Mouse (Mus musculus) CH12.LX (cell line): ENCODE data around the gene Cux1. TPM values are rescaled to one million over a fixed set of nuclear protein-coding genes. Genes with fewer than 3 reads are reported as not detected.

ENCODE experiments used
- DNase-seq: peaks from one replicate; pipeline ENCODE4 v3.0.0-alpha.2; 2013; ENCODE audit errors: extremely low read depth
- H3K27ac ChIP-seq: 2 replicates; pipeline ENCODE4 v1.5.1; 2012; ENCODE audit warnings: low read depth, mild to moderate bottlenecking, control low read depth, moderate library complexity; ENCODE audit not compliant: insufficient read depth
- H3K27me3 ChIP-seq: replicated peaks from 2 replicates; pipeline ENCODE3; 2012; ENCODE audit warnings: inconsistent platforms
- H3K36me3 ChIP-seq, 2 experiments: replicated peaks in 1 of 2; 2 replicates each; pipeline versions ENCODE3 to v1.6.1; 2012; ENCODE audit warnings: inconsistent platforms in 1 of 2, low read length in 1 of 2, mild to moderate bottlenecking in 1 of 2, mixed read lengths in 1 of 2, moderate library complexity in 1 of 2; ENCODE audit not compliant: control insufficient read depth in 1 of 2, insufficient read depth in 1 of 2
- H3K4me1 ChIP-seq, 2 experiments: 2 replicates each; pipeline ENCODE4 v1.6.1; 2012; ENCODE audit warnings: inconsistent platforms in 1 of 2, moderate library complexity in 1 of 2; ENCODE audit not compliant: insufficient read depth in 2 of 2, control insufficient read depth in 1 of 2
- H3K4me2 ChIP-seq: 2 replicates; pipeline ENCODE4 v1.6.1; 2012; ENCODE audit warnings: low read depth, mild to moderate bottlenecking, control low read depth; ENCODE audit not compliant: poor library complexity, insufficient read depth, severe bottlenecking
- H3K4me3 ChIP-seq, 3 experiments: fragments of 150-350 bp in 1 of 3; sonication (generic) in 1 of 3; replicated peaks in 1 of 3; 2 replicates each; pipeline versions ENCODE3 to v1.5.1; 2011 to 2012; ENCODE audit warnings: low read depth in 2 of 3, low read length in 2 of 3, mild to moderate bottlenecking in 2 of 3, moderate library complexity in 2 of 3, control low read depth in 1 of 3, improper control_type of control experiment in 1 of 3, inconsistent platforms in 1 of 3, mixed read lengths in 1 of 3; ENCODE audit not compliant: poor library complexity in 1 of 3
- H3K79me2 ChIP-seq: replicated peaks from 2 replicates; pipeline ENCODE4 v1.6.1; 2012; ENCODE audit warnings: mild to moderate bottlenecking, moderate library complexity; ENCODE audit not compliant: control insufficient read depth, poor library complexity, insufficient read depth, severe bottlenecking; ENCODE audit errors: extremely low read depth
- H3K9ac ChIP-seq: 2 replicates; pipeline ENCODE4 v1.6.1; 2012; ENCODE audit warnings: low read depth, mild to moderate bottlenecking, control low read depth, moderate library complexity; ENCODE audit not compliant: insufficient read depth
- H3K9me3 ChIP-seq: replicated peaks from 2 replicates; pipeline ENCODE3; 2012; ENCODE audit warnings: low read length, inconsistent platforms, mixed read lengths
- BHLHE40 ChIP-seq: IDR thresholded peaks from 2 replicates; pipeline ENCODE4 v1.6.1; 2011; ENCODE audit warnings: mild to moderate bottlenecking, low read depth, low read length, improper control_type of control experiment
- CHD1 ChIP-seq: IDR thresholded peaks from 2 replicates; pipeline ENCODE4 v1.6.1; 2012; ENCODE audit warnings: low read depth, low read length, improper control_type of control experiment, inconsistent platforms
- CHD2 ChIP-seq: IDR thresholded peaks from 2 replicates; pipeline ENCODE4 v1.6.1; 2011; ENCODE audit warnings: low read length, improper control_type of control experiment
- CTCF ChIP-seq, 2 experiments: IDR thresholded peaks in 1 of 2; conservative IDR thresholded peaks in 1 of 2; 2 replicates each; pipeline ENCODE4 v1.5.1; 2011 to 2012; ENCODE audit warnings: low read depth in 2 of 2, low read length in 2 of 2, improper control_type of control experiment in 1 of 2, inconsistent platforms in 1 of 2, mild to moderate bottlenecking in 1 of 2, moderate library complexity in 1 of 2
- E2F4 ChIP-seq: IDR thresholded peaks from 2 replicates; pipeline ENCODE4 v1.6.1; 2011; ENCODE audit warnings: low read depth, low read length, improper control_type of control experiment; ENCODE audit not compliant: insufficient replicate concordance
- ELF1 ChIP-seq: IDR thresholded peaks from 2 replicates; pipeline ENCODE4 v1.6.1; 2014; ENCODE audit warnings: low read depth, mild to moderate bottlenecking, inconsistent platforms, low read length, improper control_type of control experiment
- EP300 ChIP-seq: IDR thresholded peaks from 2 replicates; pipeline ENCODE4 v1.6.1; 2011; ENCODE audit warnings: low read length, improper control_type of control experiment
- ETS1 ChIP-seq: conservative IDR thresholded peaks from 2 replicates; pipeline ENCODE4 v1.6.1; 2012; ENCODE audit warnings: low read depth, mild to moderate bottlenecking, inconsistent platforms, low read length, improper control_type of control experiment, moderate library complexity
- GABPA ChIP-seq: IDR thresholded peaks from 2 replicates; pipeline ENCODE4 v1.6.1; 2012; ENCODE audit warnings: low read depth, low read length, improper control_type of control experiment, inconsistent platforms; ENCODE audit not compliant: insufficient replicate concordance
- HCFC1 ChIP-seq: IDR thresholded peaks from 2 replicates; pipeline ENCODE4 v1.6.1; 2012; ENCODE audit warnings: low read depth, mild to moderate bottlenecking, inconsistent platforms, low read length, improper control_type of control experiment
- IRF4 ChIP-seq: IDR thresholded peaks from 2 replicates; pipeline ENCODE4 v1.6.1; 2014; ENCODE audit warnings: low read depth, mild to moderate bottlenecking, inconsistent platforms, low read length, improper control_type of control experiment
- JUN ChIP-seq: IDR thresholded peaks from 2 replicates; pipeline ENCODE4 v1.6.1; 2011; ENCODE audit warnings: low read depth, mild to moderate bottlenecking, low read length, improper control_type of control experiment, moderate library complexity; ENCODE audit not compliant: insufficient read depth
- JUND ChIP-seq: conservative IDR thresholded peaks from 2 replicates; pipeline ENCODE4 v1.6.1; 2011; ENCODE audit warnings: low read depth, low read length, improper control_type of control experiment
- KAT2A ChIP-seq: IDR thresholded peaks from 2 replicates; pipeline ENCODE4 v1.6.1; 2012; ENCODE audit warnings: low read length, improper control_type of control experiment, inconsistent platforms; ENCODE audit not compliant: insufficient replicate concordance
- MAFK ChIP-seq: IDR thresholded peaks from 2 replicates; pipeline ENCODE4 v1.6.1; 2011; ENCODE audit warnings: low read length, improper control_type of control experiment; ENCODE audit not compliant: insufficient replicate concordance
- MAX ChIP-seq: IDR thresholded peaks from 2 replicates; pipeline ENCODE4 v1.6.1; 2011; ENCODE audit warnings: low read length, improper control_type of control experiment
- MAZ ChIP-seq: IDR thresholded peaks from 2 replicates; pipeline ENCODE4 v1.6.1; 2012; ENCODE audit warnings: low read depth, mild to moderate bottlenecking, inconsistent platforms, low read length, improper control_type of control experiment, moderate library complexity
- MEF2A ChIP-seq: IDR thresholded peaks from 2 replicates; pipeline ENCODE4 v1.6.1; 2014; ENCODE audit warnings: low read depth, mild to moderate bottlenecking, inconsistent platforms, low read length, improper control_type of control experiment, borderline replicate concordance
- MXI1 ChIP-seq: IDR thresholded peaks from 2 replicates; pipeline ENCODE4 v1.6.1; 2011; ENCODE audit warnings: mild to moderate bottlenecking, low read depth, low read length, improper control_type of control experiment
- MYC ChIP-seq: IDR thresholded peaks from 2 replicates; pipeline ENCODE4 v1.6.1; 2011; ENCODE audit warnings: low read depth, mild to moderate bottlenecking, improper control_type of control experiment, low read length
- NELFE ChIP-seq: IDR thresholded peaks from 2 replicates; pipeline ENCODE4 v1.6.1; 2011; ENCODE audit warnings: low read depth, low read length, improper control_type of control experiment
- NRF1 ChIP-seq: IDR thresholded peaks from 2 replicates; pipeline ENCODE4 v1.6.1; 2014; ENCODE audit warnings: low read depth, mild to moderate bottlenecking, inconsistent platforms, low read length, improper control_type of control experiment, moderate library complexity
- PAX5 ChIP-seq: IDR thresholded peaks from 2 replicates; pipeline ENCODE4 v1.6.1; 2012; ENCODE audit warnings: low read length, inconsistent platforms, mixed read lengths
- POLR2A ChIP-seq: IDR thresholded peaks from 2 replicates; pipeline ENCODE4 v1.6.1; 2011; ENCODE audit warnings: low read depth, mild to moderate bottlenecking, improper control_type of control experiment, low read length
- POLR2AphosphoS2 ChIP-seq: IDR thresholded peaks from 2 replicates; pipeline ENCODE4 v1.6.1; 2011; ENCODE audit warnings: low read depth, low read length, improper control_type of control experiment
- RAD21 ChIP-seq: IDR thresholded peaks from 2 replicates; pipeline ENCODE4 v1.6.1; 2011; ENCODE audit warnings: low read depth, mild to moderate bottlenecking, low read length, improper control_type of control experiment, moderate library complexity
- RCOR1 ChIP-seq: conservative IDR thresholded peaks from 2 replicates; pipeline ENCODE4 v1.6.1; 2012; ENCODE audit warnings: low read depth, mild to moderate bottlenecking, inconsistent platforms, low read length, improper control_type of control experiment
- SIN3A ChIP-seq: IDR thresholded peaks from 2 replicates; pipeline ENCODE4 v1.6.1; 2012; ENCODE audit warnings: low read length, improper control_type of control experiment, inconsistent platforms
- SMC3 ChIP-seq: IDR thresholded peaks from 2 replicates; pipeline ENCODE4 v1.6.1; 2011; ENCODE audit warnings: low read depth, low read length, improper control_type of control experiment
- TBP ChIP-seq: conservative IDR thresholded peaks from 2 replicates; pipeline ENCODE4 v1.6.1; 2011; ENCODE audit warnings: low read depth, low read length, improper control_type of control experiment
- TCF12 ChIP-seq: IDR thresholded peaks from 2 replicates; pipeline ENCODE4 v1.6.1; 2014; ENCODE audit warnings: low read depth, mild to moderate bottlenecking, inconsistent platforms, low read length, improper control_type of control experiment
- UBTF ChIP-seq: IDR thresholded peaks from 2 replicates; pipeline ENCODE4 v1.6.1; 2012; ENCODE audit warnings: low read depth, mild to moderate bottlenecking, inconsistent platforms, low read length, improper control_type of control experiment, moderate library complexity
- USF1 ChIP-seq: IDR thresholded peaks from 2 replicates; pipeline ENCODE4 v1.6.1; 2014; ENCODE audit warnings: low read depth, mild to moderate bottlenecking, inconsistent platforms, low read length, improper control_type of control experiment
- USF2 ChIP-seq: conservative IDR thresholded peaks from 2 replicates; pipeline ENCODE4 v1.6.1; 2011; ENCODE audit warnings: low read depth, low read length, improper control_type of control experiment
- ZC3H11A ChIP-seq: IDR thresholded peaks from 2 replicates; pipeline ENCODE4 v1.6.1; 2012; ENCODE audit warnings: low read depth, mild to moderate bottlenecking, inconsistent platforms, low read length, improper control_type of control experiment
- ZKSCAN1 ChIP-seq: IDR thresholded peaks from 2 replicates; pipeline ENCODE4 v1.6.1; 2012; ENCODE audit warnings: low read depth, inconsistent platforms, low read length, improper control_type of control experiment, borderline replicate concordance
- ZMIZ1 ChIP-seq: IDR thresholded peaks from 2 replicates; pipeline ENCODE4 v1.6.1; 2012; ENCODE audit warnings: low read depth, mild to moderate bottlenecking, inconsistent platforms, low read length, improper control_type of control experiment
- ZNF384 ChIP-seq: IDR thresholded peaks from 2 replicates; pipeline ENCODE4 v1.6.1; 2012; ENCODE audit warnings: low read depth, low read length, improper control_type of control experiment, inconsistent platforms
- dilution Hi-C: fragments of 300-500 bp; cut with MboI; formaldehyde crosslinking; loops from 2 replicates; pipeline ENCODE4 v1.14.3; 2020; ENCODE audit warnings: low sequenced_read_pairs; ENCODE audit not compliant: extremely low pct_unique_long_range_greater_than_20kb, extremely low pct_ligation_motif_present
- in situ Hi-C: fragments of 300-500 bp; cut with MboI; formaldehyde crosslinking; loops from 3 replicates; pipeline ENCODE4 v1.14.3; 2019; ENCODE audit warnings: low sequenced_read_pairs, low pct_ligation_motif_present, low pct_unique_long_range_greater_than_20kb, mixed read lengths
- polyA plus RNA-seq: library from polyadenylated mRNA; unstranded; fragments of >175 nt; gene quantifications from 2 replicates; pipeline ENCODE4 v1.2.1, GENCODE M21; 2012; ENCODE audit warnings: low read depth; ENCODE audit not compliant: insufficient read length
- total RNA-seq, 2 experiments: library from RNA; depleted of rRNA; stranded (reverse); fragments of 300-350 nt in 1 of 2; fragments of >200 nt in 1 of 2; gene quantifications; 2 replicates each; pipeline ENCODE4 v1.2.3; 2012 to 2014

Cux1 gene
- total and polyA plus RNA-seq, 3 experiments = 12.4 to 21.9 (median 19.6) TPM

GRCm38 (mm10) chr5:136465770-136466406 is 101.4 kb downstream of the Cux1 start:
- peak; percentile 53 for DNase-seq
- Histone ChIP-seq H3K79me2 (no peaks in the 10 kb centered on the region), H3K4me1 (peaks cover 31 to 80% of the 10 kb centered on the region in 2 experiments), H3K27ac (peak overlapping the region; percentile 75), H3K36me3 (peaks cover 0 to 9% of the 10 kb centered on the region in 2 experiments), H3K9ac (0 out of 2 replicates have a peak overlapping the region, but pooled peaks have one; percentile 17), H3K27me3 (no peaks in the 10 kb centered on the region), H3K9me3 (no peaks in the 10 kb centered on the region), H3K4me2 (peak overlapping the region; percentile 18), H3K4me3 (peak overlapping the region in 2 of 3 experiments; percentile 6 to 10)
- TF ChIP-seq NELFE (no peak), JUN (no peak), POLR2A (no peak), MXI1 (0 out of 2 replicates have a peak, but pooled peaks have one; percentile 7), MYC (0 out of 2 replicates have a peak, but pooled peaks have one; percentile 43), RAD21 (peak; percentile 11), EP300 (peak; percentile 81), PAX5 (no peak), MEF2A (no peak), TCF12 (0 out of 2 replicates have a peak, but pooled peaks have one; percentile 55), SMC3 (no peak), ZNF384 (peak; percentile 98), KAT2A (no peak), NRF1 (no peak), GABPA (no peak), USF1 (no peak), ZMIZ1 (no peak), ETS1 (peak; percentile 45; the same call in 1 of the 2 replicates), MAZ (no peak), ELF1 (no peak), CTCF (conservative IDR thresholded peaks at IDR 0.05 in 1 of 2, IDR thresholded peaks at IDR 0.05 in 1 of 2; ENCODE audit: low read depth in 2 of 2, low read length in 2 of 2) (no peak), POLR2AphosphoS2 (no peak), RCOR1 (no peak), USF2 (no peak), ZKSCAN1 (no peak), CHD1 (no peak), JUND (no peak), IRF4 (peak; percentile 37; the same call in 1 of the 2 replicates), HCFC1 (no peak), SIN3A (no peak; the same call in 1 of the 2 replicates), TBP (no peak), E2F4 (no peak), MAX (no peak), ZC3H11A (no peak), BHLHE40 (no peak), UBTF (no peak), CHD2 (no peak), MAFK (0 out of 2 replicates have a peak, but pooled peaks have one; percentile 52)
- in situ Hi-C loops (no loop called here), dilution Hi-C loops (no loop called here)
